Mouse (Mus musculus) neutrophil, adult 65 days (primary cell): ENCODE results near the gene Olfr1453. TPM values are rescaled to one million over a fixed set of nuclear protein-coding genes. Genes with fewer than 3 reads are reported as not detected.

Experiments used
- total RNA-seq: library from RNA; stranded (reverse); gene quantifications from 2 replicates; pipeline ENCODE4 v1.2.4, GENCODE M21; 2023

The Olfr1453 gene
- total RNA-seq: not detected in 2 replicates

DNA sequence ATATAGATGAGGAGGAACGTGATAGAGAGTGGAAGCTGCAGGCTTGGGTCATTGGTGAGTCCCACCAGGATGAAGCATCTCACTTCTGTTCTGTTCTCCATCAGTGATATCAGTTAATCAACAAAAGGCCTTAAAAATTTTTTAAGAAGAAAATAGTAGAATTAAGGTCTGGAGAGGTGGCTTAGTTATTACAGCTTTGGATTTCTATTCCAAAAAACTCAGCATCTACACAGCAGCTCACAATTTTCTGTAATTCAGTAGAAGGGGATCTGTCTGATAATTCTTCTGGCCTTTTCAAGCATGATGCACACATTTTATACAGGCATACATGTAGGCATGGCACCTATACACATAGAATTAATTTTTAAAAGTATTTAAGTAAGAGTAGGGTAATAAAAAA is at the start of gene Olfr1453:
Gene Olfr1453, minus strand, starts transcription at position 101 of the 400 bp plus-strand sequence.

GRCm38 (mm10) chr19:13060310-13060709 is 32.2 kb upstream of the Olfr1453 start, which contains the start of gene Olfr1454:
Gene Olfr1454, plus strand, starts transcription at chr19:13060610.

GRCm38 (mm10) chr19:12994714-12995113 is 33.4 kb downstream of the Olfr1453 start, which contains the start of gene Olfr1451:
Gene Olfr1451, plus strand, starts transcription at chr19:12995014.

Other genes starting within 250 kb of the Olfr1453 start
- gene Zfp91, start 232.2 kb downstream of the Olfr1453 start, total RNA-seq: 53.4 and 64.8 TPM in 2 replicates
- gene Lpxn, start 232.1 kb downstream of the Olfr1453 start, total RNA-seq: 10.0 and 10.1 TPM in 2 replicates
- 0.66 TPM in 1 of 2 replicates, not detected in the other for gene Gm5244, start 181.6 kb downstream of the Olfr1453 start, total RNA-seq
- gene Olfr1444, start 171.0 kb downstream of the Olfr1453 start, total RNA-seq: not detected in 2 replicates
- gene Olfr1445, start 144.5 kb downstream of the Olfr1453 start, total RNA-seq: not detected in 2 replicates
- not detected in 2 replicates for gene Olfr1446, start 134.8 kb downstream of the Olfr1453 start, total RNA-seq
- not detected in 2 replicates for gene Olfr1447, start 124.6 kb downstream of the Olfr1453 start, total RNA-seq
- not detected in 2 replicates for gene Olfr1448, start 103.9 kb downstream of the Olfr1453 start, total RNA-seq
- gene Olfr1449, start 97.5 kb downstream of the Olfr1453 start, total RNA-seq: not detected in 2 replicates
- gene Olfr1450, start 78.1 kb downstream of the Olfr1453 start, total RNA-seq: not detected in 2 replicates
- gene Olfr1451, start 33.3 kb downstream of the Olfr1453 start, total RNA-seq: not detected in 2 replicates
- not detected in 2 replicates for gene Olfr1454, start 32.3 kb upstream of the Olfr1453 start, total RNA-seq
- gene Olfr1457, start 69.6 kb upstream of the Olfr1453 start, total RNA-seq: not detected in 2 replicates
- gene Olfr1458, start 78.4 kb upstream of the Olfr1453 start, total RNA-seq: not detected in 2 replicates
- 0.09 and 0.11 TPM in 2 replicates for gene Olfr1459, start 121.2 kb upstream of the Olfr1453 start, total RNA-seq
- not detected in 2 replicates for gene Olfr1461, start 134.7 kb upstream of the Olfr1453 start, total RNA-seq
- not detected in 2 replicates for gene Olfr1462, start 157.4 kb upstream of the Olfr1453 start, total RNA-seq
- not detected in 2 replicates for gene Olfr1463, start 203.0 kb upstream of the Olfr1453 start, total RNA-seq